In the genomic region with DNA sequence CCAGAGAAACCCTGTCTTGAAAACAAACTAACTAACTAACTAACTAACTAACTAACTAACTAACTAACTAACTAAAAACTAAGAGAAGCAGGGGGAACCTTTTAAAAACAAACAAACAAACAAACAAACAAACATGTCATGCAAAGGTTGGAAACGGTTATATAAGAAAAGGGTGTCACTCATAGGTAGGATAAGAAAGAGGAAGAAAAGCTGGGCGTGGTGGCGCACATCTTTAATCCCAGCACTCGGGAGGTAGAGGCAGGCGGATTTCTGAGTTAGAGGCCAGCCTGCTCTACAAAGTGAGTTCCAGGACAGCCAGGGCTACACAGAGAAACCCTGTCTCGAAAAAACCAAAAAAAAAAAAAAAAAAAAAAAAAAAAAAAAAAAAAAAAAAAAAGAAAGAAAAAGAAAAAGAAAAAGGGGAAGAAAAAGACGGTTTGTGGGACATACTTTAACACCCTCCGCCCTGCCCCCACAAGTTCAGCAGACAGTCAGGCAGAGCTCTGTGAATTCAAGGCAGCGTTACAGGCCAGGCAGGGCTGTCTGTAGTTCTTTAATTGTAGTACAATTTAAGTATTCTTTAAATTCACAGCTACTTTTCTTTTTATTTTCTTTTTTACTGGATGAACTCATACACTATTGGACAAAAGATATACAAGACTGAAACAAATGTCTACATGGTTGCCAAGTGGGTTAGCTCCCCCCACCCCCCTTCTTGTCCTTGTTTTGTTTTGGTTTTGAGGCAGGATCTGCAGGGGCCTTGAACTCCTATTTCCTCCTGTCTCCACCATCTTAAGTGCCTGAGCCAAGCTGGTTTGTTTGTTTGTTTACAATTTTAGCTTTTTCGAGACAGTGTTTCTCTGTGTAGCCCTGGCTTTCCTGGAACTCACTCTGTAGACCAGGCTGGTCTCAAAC, we compare ENCODE assay signal across 8 mouse cellular contexts. TPM values are rescaled to one million over a fixed set of nuclear protein-coding genes. Genes with fewer than 3 reads are reported as not detected.
DNase-seq lines count a peak whose midpoint lies in the region; ATAC-seq and TF ChIP-seq lines count a peak whose summit lies in the region.
"Not testable (repeated sequence)": the region's sequence is repeated elsewhere in the genome, so short reads cannot be mapped to it uniquely, and the experiment has no call there.

No protein-coding gene starts in this region.

- not testable (repeated sequence) for TF ChIP-seq RAD21 in MEL (IDR thresholded peaks at IDR 0.05; ENCODE audit: low read depth, low read length)

- H3K36me3 ChIP-seq in MEL (ENCODE audit: control insufficient read depth in 1 of 2, insufficient read depth in 2 of 2, low read length in 2 of 2), result peaks cover 0 to 21% of the 10 kb centered on the region in 2 experiments; a peak in 2 of 4 replicates
- H3K36me3 ChIP-seq in kidney, embryonic 16.5 days (ENCODE audit: insufficient read depth, low read length); liver, embryonic 16.5 days (ENCODE audit: control insufficient read depth, insufficient read depth); small intestine, adult 2 months (ENCODE audit: control insufficient read depth, insufficient read depth, low read length); thymus, adult 2 months (ENCODE audit: control insufficient read depth, insufficient read depth, low read length): not testable (repeated sequence)

- H3K27me3 ChIP-seq in MEL (ENCODE audit: control insufficient read depth in 1 of 2, insufficient read depth in 2 of 2, low read length in 2 of 2); kidney, embryonic 16.5 days (ENCODE audit: insufficient read depth, low read length); liver, embryonic 16.5 days (ENCODE audit: control insufficient read depth, insufficient read depth, low read depth, low read length); small intestine, adult 2 months (ENCODE audit: control insufficient read depth, insufficient read depth, low read length); thymus, adult 2 months (ENCODE audit: control insufficient read depth, insufficient read depth, low read length): not testable (repeated sequence)

- peak; percentile 63 to 71 for DNase-seq in B cell, adult 2 months
- peak; percentile 81 for DNase-seq in MEL (ENCODE audit: low read depth, low spot score)
- peak; percentile 78 for DNase-seq in heart, adult 11 months
- DNase-seq in thymus, adult 2 months, result peak; percentile 58
- DNase-seq in thymus, postnatal 4 days, result peak; percentile 70

- peak overlapping the region in 1 of 2 experiments; percentile 17; a peak in 1 of 4 replicates for H3K4me3 ChIP-seq in MEL (ENCODE audit: control insufficient read depth in 1 of 2, insufficient read depth in 1 of 2, low read depth in 2 of 2, low read length in 2 of 2)
- H3K4me3 ChIP-seq in kidney, embryonic 16.5 days (ENCODE audit: low read length); liver, embryonic 16.5 days (ENCODE audit: low read depth, low read length); small intestine, adult 2 months (ENCODE audit: low read depth, low read length); thymus, adult 2 months (ENCODE audit: control insufficient read depth, insufficient read depth, low read length): not testable (repeated sequence)

- ATAC-seq in kidney, embryonic 16.5 days (ENCODE audit: low FRiP score, low TSS enrichment); liver, embryonic 16.5 days (ENCODE audit: low read depth): not testable (repeated sequence)

- peak overlapping the region; percentile 54 for H3K9ac ChIP-seq in MEL (ENCODE audit: control insufficient read depth, low read depth, low read length, poor library complexity, severe bottlenecking)
- H3K9ac ChIP-seq in kidney, embryonic 16.5 days (replicated peaks; ENCODE audit: low read length); liver, embryonic 16.5 days (ENCODE audit: low read depth, low read length): not testable (repeated sequence)

- H3K79me2 ChIP-seq in MEL (ENCODE audit: control insufficient read depth, insufficient read depth, low read length, poor library complexity), result not testable (repeated sequence)

- peak overlapping the region; percentile 75 for H3K27ac ChIP-seq in MEL (ENCODE audit: control insufficient read depth, low read depth, low read length)
- peak overlapping the region; percentile 94 for H3K27ac ChIP-seq in kidney, embryonic 16.5 days (ENCODE audit: low read length)
- H3K27ac ChIP-seq in liver, embryonic 16.5 days (ENCODE audit: low read length), result 0 out of 2 replicates have a peak overlapping the region, but pooled peaks have one; percentile 25
- peak overlapping the region; percentile 24; the same call in 1 of the 2 replicates for H3K27ac ChIP-seq in small intestine, adult 2 months (ENCODE audit: insufficient read depth, low read depth, low read length)
- peak overlapping the region; percentile 89 for H3K27ac ChIP-seq in thymus, adult 2 months (ENCODE audit: control insufficient read depth, insufficient read depth, low read length)

- peak in 1 of 2 experiments; percentile 35; a peak in 1 of 4 replicates for TF ChIP-seq EP300 in MEL (IDR thresholded peaks at IDR 0.05; ENCODE audit: low read depth in 1 of 2, low read length in 2 of 2)

- H3K4me2 ChIP-seq in kidney, embryonic 16.5 days (replicated peaks; ENCODE audit: low read depth, low read length); liver, embryonic 16.5 days (ENCODE audit: low read depth, low read length): not testable (repeated sequence)

- not testable (repeated sequence) for TF ChIP-seq CTCF in MEL (IDR thresholded peaks at IDR 0.05 in 2 of 3, conservative IDR thresholded peaks at IDR 0.05 in 1 of 3; ENCODE audit: control insufficient read depth in 1 of 3, insufficient read depth in 1 of 3, low read depth in 2 of 3, low read length in 3 of 3, poor library complexity in 1 of 3, severe bottlenecking in 1 of 3); small intestine, adult 2 months (IDR thresholded peaks at IDR 0.05; ENCODE audit: extremely low read depth, insufficient read length, insufficient replicate concordance, low read depth, low read length); thymus, adult 2 months (IDR thresholded peaks at IDR 0.05; ENCODE audit: borderline replicate concordance, control insufficient read depth, extremely low read depth, insufficient read depth, low read length, poor library complexity)

- 71% methylated on average over 9 of the region's 10 CpGs for WGBS in kidney, embryonic 16.5 days
- 24% methylated on average over 10 of the region's 10 CpGs for WGBS in liver, embryonic 16.5 days (ENCODE audit: insufficient replicate concordance)
- 66% methylated on average over 10 of the region's 10 CpGs for WGBS in small intestine, adult 2 months
- 20% methylated on average over 10 of the region's 10 CpGs for WGBS in thymus, adult 2 months

- peaks cover 7 to 22% of the 10 kb centered on the region in 2 experiments for H3K4me1 ChIP-seq in MEL (ENCODE audit: control insufficient read depth in 1 of 2, insufficient read depth in 2 of 2, low read length in 2 of 2)
- H3K4me1 ChIP-seq in kidney, embryonic 16.5 days (ENCODE audit: insufficient read depth, low read length), result peaks cover 60% of the 10 kb centered on the region
- H3K4me1 ChIP-seq in liver, embryonic 16.5 days (ENCODE audit: control insufficient read depth, low read depth, low read length), result not testable (repeated sequence)
- peaks cover 23% of the 10 kb centered on the region for H3K4me1 ChIP-seq in small intestine, adult 2 months (ENCODE audit: control insufficient read depth, insufficient read depth, insufficient read length, low read length)
- H3K4me1 ChIP-seq in thymus, adult 2 months (replicated peaks; ENCODE audit: control insufficient read depth, insufficient read depth, low read length), result peaks cover 47% of the 10 kb centered on the region

- not testable (repeated sequence) for TF ChIP-seq POLR2A in MEL (IDR thresholded peaks at IDR 0.05; ENCODE audit: control insufficient read depth in 1 of 2, insufficient read depth in 1 of 2, low read depth in 1 of 2, low read length in 2 of 2, poor library complexity in 1 of 2); small intestine, adult 2 months (IDR thresholded peaks at IDR 0.05; ENCODE audit: low read depth, low read length); thymus, adult 2 months (IDR thresholded peaks at IDR 0.05; ENCODE audit: control insufficient read depth, extremely low read depth, insufficient read depth, low read length, poor library complexity)

- not testable (repeated sequence) for H3K9me3 ChIP-seq in MEL (replicated peaks; ENCODE audit: insufficient read depth, low read length); kidney, embryonic 16.5 days (ENCODE audit: low read length); liver, embryonic 16.5 days (replicated peaks; ENCODE audit: control insufficient read depth, low read length)

TF ChIP-seq in MEL, 35 proteins besides CTCF, POLR2A, EP300 and RAD21:
- TF ChIP-seq CHD2 (IDR thresholded peaks at IDR 0.05; ENCODE audit: low read length) (peak; percentile 11; the same call in 1 of the 2 replicates), TBP (IDR thresholded peaks at IDR 0.05; ENCODE audit: low read depth, low read length) (0 out of 2 replicates have a peak, but pooled peaks have one; percentile 21), ETS1 (IDR thresholded peaks at IDR 0.05; ENCODE audit: low read depth, low read length) (0 out of 2 replicates have a peak, but pooled peaks have one; percentile 26), ZNF384 (IDR thresholded peaks at IDR 0.05; ENCODE audit: low read depth, low read length) (peak; percentile 89)
TF ChIP-seq in MEL: peak in this region for 4; not testable (repeated sequence) for 31.

RNA-seq across cellular contexts. Expression of gene Etnk1, which starts 15.7 kb away (rescaled TPM):
- 33.6 and 38.1 TPM in 2 replicates for total RNA-seq in MEL (2012; rRNA removed)
- polyA plus RNA-seq in MEL (2012; ENCODE audit: insufficient read depth in 1 of 2, insufficient read length in 2 of 2, low read depth in 1 of 2, low replicate concordance in 2 of 2, missing spikeins in 1 of 2), result 10 to 100 TPM; 29.9 to 37.0 TPM
- 32.2 and 34.0 TPM in 2 replicates for polyA plus RNA-seq in kidney, embryonic 16.5 days (2015; fragmentation: Nextera tagmentation; extraction: Ambion mirVana)
- 7.8 and 8.7 TPM in 2 replicates for polyA plus RNA-seq in liver, embryonic 16.5 days (2015; fragmentation: Nextera tagmentation; extraction: Ambion mirVana)
- polyA plus RNA-seq in small intestine, adult 2 months (2012; rRNA removed), result 65.2 and 77.7 TPM in 2 replicates
- polyA plus RNA-seq in thymus, adult 2 months (2012; rRNA removed), result 113 and 166 TPM in 2 replicates

RNA-seq across cellular contexts. Expression of gene C2cd5, which starts 51.4 kb away (rescaled TPM):
- 16.2 and 19.8 TPM in 2 replicates for total RNA-seq in MEL (2012; rRNA removed)
- 10 to 100 TPM; 30.5 to 47.6 TPM for polyA plus RNA-seq in MEL (2012; ENCODE audit: insufficient read depth in 1 of 2, insufficient read length in 2 of 2, low read depth in 1 of 2, low replicate concordance in 2 of 2, missing spikeins in 1 of 2)
- polyA plus RNA-seq in kidney, embryonic 16.5 days (2015; fragmentation: Nextera tagmentation; extraction: Ambion mirVana), result 35.3 and 40.3 TPM in 2 replicates
- 18.4 and 18.5 TPM in 2 replicates for polyA plus RNA-seq in liver, embryonic 16.5 days (2015; fragmentation: Nextera tagmentation; extraction: Ambion mirVana)
- polyA plus RNA-seq in small intestine, adult 2 months (2012; rRNA removed), result 5.8 and 15.9 TPM in 2 replicates
- polyA plus RNA-seq in thymus, adult 2 months (2012; rRNA removed), result 34.9 and 36.2 TPM in 2 replicates

Comparison
In these comparisons a context has a peak if more than half of its experiments do, and no peak if none do; other contexts are left out.
1. H3K27ac ChIP-seq: peak in every context shown above with its lines; median percentile 94 in kidney, embryonic 16.5 days; 89 in thymus, adult 2 months; 75 in MEL; 25 in liver, embryonic 16.5 days; 24 in small intestine, adult 2 months.